Mouse (Mus musculus) c-Kit-negative CD71-positive TER-119-positive erythroid progenitor cells, embryonic 14.5 days (primary cell): ENCODE measurements around the gene Itpripl2.

ENCODE experiments used
- DNase-seq: peaks from one replicate; pipeline ENCODE4 v3.0.0-alpha.2; 2013; ENCODE audit warnings: low read depth, low spot score

Itpripl2 gene

GRCm38 (mm10) chr7:118488060-118488664, 3.6 kb downstream of the Itpripl2 start:
- no peak for DNase-seq

GRCm38 (mm10) chr7:118486917-118487316, 4.9 kb downstream of the Itpripl2 start:
- no peak for DNase-seq

GRCm38 (mm10) chr7:118483996-118484395, 7.8 kb downstream of the Itpripl2 start:
- DNase-seq = no peak

GRCm38 (mm10) chr7:118482001-118482400, 9.8 kb downstream of the Itpripl2 start:
- no peak for DNase-seq

- no peak for DNase-seq
These were observed 10.5 kb downstream of the Itpripl2 start for GRCm38 (mm10) chr7:118481047-118481810.

- no peak for DNase-seq
These were observed 11.5 kb downstream of the Itpripl2 start for GRCm38 (mm10) chr7:118480160-118480709.

- DNase-seq = no peak
These were observed 12.9 kb downstream of the Itpripl2 start for GRCm38 (mm10) chr7:118478835-118479312.

GRCm38 (mm10) chr7:118476428-118476827, 15.3 kb downstream of the Itpripl2 start:
- no peak for DNase-seq

- DNase-seq = no peak
These were observed 16.6 kb downstream of the Itpripl2 start for GRCm38 (mm10) chr7:118475008-118475705.

GRCm38 (mm10) chr7:118472886-118473285, 18.9 kb downstream of the Itpripl2 start:
- DNase-seq = no peak

- no peak for DNase-seq
These were observed 23.7 kb downstream of the Itpripl2 start for GRCm38 (mm10) chr7:118468060-118468459.

- DNase-seq = no peak
These were observed 27.3 kb downstream of the Itpripl2 start for GRCm38 (mm10) chr7:118464432-118464831.

GRCm38 (mm10) chr7:118462818-118463762, 28.7 kb downstream of the Itpripl2 start:
- no peak for DNase-seq

GRCm38 (mm10) chr7:118461400-118462136, 30.2 kb downstream of the Itpripl2 start:
- DNase-seq = no peak

- DNase-seq = no peak
These were observed 38.1 kb downstream of the Itpripl2 start for GRCm38 (mm10) chr7:118453722-118454121.

GRCm38 (mm10) chr7:118452940-118453339, 38.8 kb downstream of the Itpripl2 start:
- no peak for DNase-seq

- no peak for DNase-seq
These were observed 43.4 kb downstream of the Itpripl2 start, which contains the start of gene Syt17 for GRCm38 (mm10) chr7:118448134-118448967. Gene Syt17 (minus strand): TSS chr7:118448222.

- DNase-seq = no peak
These were observed 44.3 kb downstream of the Itpripl2 start for GRCm38 (mm10) chr7:118447291-118448133.
